Mouse (Mus musculus): ENCODE data around the gene Stap1.

Stap1 gene

GRCm38 (mm10) chr5:86128749-86129148, 57.2 kb downstream of the Stap1 start:
- no peak for DNase-seq (ENCODE audit: low spot score)

- DNase-seq (ENCODE audit: low spot score), result no peak
Measured at GRCm38 (mm10) chr5:86129828-86130227, 58.3 kb downstream of the Stap1 start.

Data from ovary, postnatal 10 days (tissue).